Mouse (Mus musculus): ENCODE measurements around the gene Mgat5. TPM values are rescaled to one million over a fixed set of nuclear protein-coding genes. Genes with fewer than 3 reads are reported as not detected.

Gene Mgat5
- polyA plus RNA-seq, 1 experiment from 2014 or later: 4.6 TPM

DNA sequence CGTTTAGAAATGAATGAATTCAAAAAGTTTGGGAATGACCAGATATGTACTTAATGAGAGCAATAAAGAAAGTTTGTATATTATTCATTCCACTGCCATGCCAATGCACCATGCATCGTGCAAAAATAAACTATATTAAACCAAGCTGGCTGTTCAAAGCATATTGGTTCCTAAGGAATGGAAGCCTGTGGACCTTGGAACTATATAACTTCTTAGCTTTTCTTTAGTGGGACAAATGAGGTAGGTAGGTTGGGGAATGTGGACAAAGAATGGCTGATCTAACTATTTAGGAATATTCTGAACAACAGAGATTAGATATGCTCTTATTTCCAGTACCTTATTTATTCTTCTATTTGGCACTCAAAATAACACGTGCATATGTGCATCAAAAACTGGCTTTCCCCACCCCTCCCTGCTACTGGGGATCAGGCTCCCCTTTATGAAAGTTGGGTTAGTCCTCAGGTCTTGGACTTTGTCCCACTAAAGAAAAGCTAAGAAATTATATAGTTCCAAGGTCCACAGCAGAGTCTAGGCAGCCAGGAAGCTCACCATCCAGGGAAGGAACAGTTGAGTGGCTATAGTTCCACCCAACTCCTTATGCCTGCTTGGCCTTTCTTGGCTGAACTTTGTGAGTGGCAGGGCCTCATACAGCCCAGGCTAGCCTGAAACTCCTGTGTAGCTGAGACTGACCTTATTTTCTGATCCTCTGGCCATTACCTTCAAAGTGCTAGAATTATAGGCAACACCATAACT lies 70.9 kb downstream of the Mgat5 start:
- H3K9ac ChIP-seq (ENCODE audit: low read depth, low read length): no peak overlapping the region
- no peak for TF ChIP-seq CTCF (IDR thresholded peaks at IDR 0.05; ENCODE audit: low read depth)
- DNase-seq (ENCODE audit: low spot score): no peak
- no peak for ATAC-seq (replicated peaks; ENCODE audit: low FRiP score, low read depth)
- H3K27me3 ChIP-seq (ENCODE audit: insufficient read depth, low read length): no peaks in the 10 kb centered on the region
- WGBS: 98% methylated on average over 3 of the region's 3 CpGs
- H3K4me3 ChIP-seq (replicated peaks; ENCODE audit: low read depth, low read length): no peak overlapping the region
- H3K4me1 ChIP-seq (replicated peaks; ENCODE audit: insufficient read depth, low read length): no peaks in the 10 kb centered on the region
- no peak overlapping the region for H3K27ac ChIP-seq
- no peak overlapping the region for H3K4me2 ChIP-seq (ENCODE audit: low read length)
- no peaks in the 10 kb centered on the region for H3K36me3 ChIP-seq (ENCODE audit: insufficient read depth, low read length)
- H3K9me3 ChIP-seq (replicated peaks; ENCODE audit: low read length): no peaks in the 10 kb centered on the region

DNA sequence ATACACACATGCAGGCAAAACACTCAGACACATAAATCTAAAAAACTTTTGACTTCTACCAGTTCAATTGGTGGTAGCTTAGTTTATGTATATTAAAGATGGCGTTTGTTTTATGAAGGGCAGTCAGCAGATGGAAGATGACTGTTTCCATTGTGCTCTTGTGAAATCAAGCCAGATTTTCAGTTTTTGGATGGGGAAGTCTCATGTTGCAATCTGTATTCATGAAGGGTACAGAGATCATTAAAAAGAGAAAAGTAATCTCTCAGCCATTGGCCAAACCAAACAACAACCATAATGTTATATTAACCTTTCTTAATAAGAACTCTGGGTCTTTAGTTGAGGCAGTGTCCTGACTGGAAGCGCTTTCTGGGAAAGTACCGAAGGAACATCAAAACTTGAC lies 73.3 kb downstream of the Mgat5 start:
- Histone ChIP-seq H3K9me3 (replicated peaks; ENCODE audit: low read length) (no peaks in the 10 kb centered on the region), H3K9ac (ENCODE audit: low read depth, low read length) (no peak overlapping the region), H3K4me1 (replicated peaks; ENCODE audit: insufficient read depth, low read length) (no peaks in the 10 kb centered on the region), H3K36me3 (ENCODE audit: insufficient read depth, low read length) (no peaks in the 10 kb centered on the region), H3K4me2 (ENCODE audit: low read length) (no peak overlapping the region), H3K4me3 (replicated peaks; ENCODE audit: low read depth, low read length) (no peak overlapping the region), H3K27ac (no peak overlapping the region), H3K27me3 (ENCODE audit: insufficient read depth, low read length) (no peaks in the 10 kb centered on the region)
- no peak for TF ChIP-seq CTCF (IDR thresholded peaks at IDR 0.05; ENCODE audit: low read depth)
- DNase-seq (ENCODE audit: low spot score): no peak
- ATAC-seq (replicated peaks; ENCODE audit: low FRiP score, low read depth): no peak
- WGBS: 93% methylated on average over 3 of the region's 3 CpGs

GRCm38 (mm10) chr1:127280256-127280655 lies 75.4 kb downstream of the Mgat5 start:
- H3K36me3 ChIP-seq (ENCODE audit: insufficient read depth, low read length): no peaks in the 10 kb centered on the region
- H3K4me2 ChIP-seq (ENCODE audit: low read length): no peak overlapping the region
- no peak overlapping the region for H3K27ac ChIP-seq
- ATAC-seq (replicated peaks; ENCODE audit: low FRiP score, low read depth) (no peak), DNase-seq (ENCODE audit: low spot score) (no peak)
- H3K4me3 ChIP-seq (replicated peaks; ENCODE audit: low read depth, low read length): no peak overlapping the region
- no peaks in the 10 kb centered on the region for H3K27me3 ChIP-seq (ENCODE audit: insufficient read depth, low read length)
- H3K9me3 ChIP-seq (replicated peaks; ENCODE audit: low read length): no peaks in the 10 kb centered on the region
- no peaks in the 10 kb centered on the region for H3K4me1 ChIP-seq (replicated peaks; ENCODE audit: insufficient read depth, low read length)
- no peak overlapping the region for H3K9ac ChIP-seq (ENCODE audit: low read depth, low read length)
- WGBS: 97% methylated on average over 1 of the region's 1 CpGs
- peak; percentile 37 for TF ChIP-seq CTCF (IDR thresholded peaks at IDR 0.05; ENCODE audit: low read depth)

DNA sequence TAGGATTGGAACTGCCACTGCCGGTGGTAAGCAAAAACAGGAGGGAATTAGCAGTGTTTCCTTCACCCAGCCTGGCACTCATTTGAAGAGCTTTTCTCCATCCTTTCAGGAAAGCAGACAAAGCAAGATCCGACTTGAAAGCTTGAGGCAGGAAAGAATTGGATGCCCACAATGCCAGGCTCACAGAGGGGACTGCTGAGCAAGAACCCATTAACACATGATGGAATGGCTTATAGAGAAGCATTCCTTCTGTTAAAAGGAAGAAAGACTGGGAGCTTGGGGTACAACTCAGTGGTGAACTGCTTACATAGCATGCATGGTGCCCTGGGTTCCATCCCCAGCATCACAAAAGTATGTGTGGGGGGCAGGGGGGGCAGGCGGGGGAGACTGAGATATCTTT lies 80.2 kb downstream of the Mgat5 start:
- no peaks in the 10 kb centered on the region for H3K4me1 ChIP-seq (replicated peaks; ENCODE audit: insufficient read depth, low read length)
- ATAC-seq (replicated peaks; ENCODE audit: low FRiP score, low read depth): no peak
- WGBS: 78% methylated on average over 3 of the region's 3 CpGs

DNA sequence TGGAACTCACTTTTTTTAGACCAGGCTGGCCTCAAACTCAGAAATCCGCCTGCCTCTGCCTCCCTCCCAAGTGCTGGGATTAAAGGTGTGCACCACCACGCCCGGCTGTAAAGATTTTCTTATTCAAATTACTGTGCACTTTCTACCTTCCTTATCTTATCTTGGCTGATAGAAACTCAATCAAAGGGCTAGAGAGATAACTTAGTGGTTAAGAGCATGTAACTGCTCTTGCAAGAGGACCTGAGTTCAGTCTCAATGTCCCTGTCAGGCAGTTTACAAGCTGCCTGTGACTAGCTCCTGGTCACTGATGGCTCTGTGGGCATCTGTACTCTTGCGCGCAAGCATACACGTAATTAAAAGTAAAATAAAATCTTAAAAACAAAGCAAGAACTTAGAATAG lies 82.7 kb downstream of the Mgat5 start:
- no peaks in the 10 kb centered on the region; the same call in 1 of the 2 replicates for H3K4me1 ChIP-seq (replicated peaks; ENCODE audit: insufficient read depth, low read length)
- H3K36me3 ChIP-seq (ENCODE audit: insufficient read depth, low read length): no peaks in the 10 kb centered on the region
- TF ChIP-seq CTCF (IDR thresholded peaks at IDR 0.05; ENCODE audit: low read depth): no peak
- H3K27ac ChIP-seq: no peak overlapping the region
- no peaks in the 10 kb centered on the region for H3K27me3 ChIP-seq (ENCODE audit: insufficient read depth, low read length)
- DNase-seq (ENCODE audit: low spot score): no peak
- no peak overlapping the region for H3K4me3 ChIP-seq (replicated peaks; ENCODE audit: low read depth, low read length)
- H3K4me2 ChIP-seq (ENCODE audit: low read length): no peak overlapping the region
- no peak overlapping the region for H3K9ac ChIP-seq (ENCODE audit: low read depth, low read length)
- WGBS: 96% methylated on average over 6 of the region's 6 CpGs
- ATAC-seq (replicated peaks; ENCODE audit: low FRiP score, low read depth): no peak
- no peaks in the 10 kb centered on the region for H3K9me3 ChIP-seq (replicated peaks; ENCODE audit: low read length)

More for the DNA sequence above, 80.2 kb downstream of the Mgat5 start:
- Histone ChIP-seq H3K27ac (no peak overlapping the region), H3K4me2 (ENCODE audit: low read length) (no peak overlapping the region), H3K9me3 (replicated peaks; ENCODE audit: low read length) (no peaks in the 10 kb centered on the region), H3K4me3 (replicated peaks; ENCODE audit: low read depth, low read length) (no peak overlapping the region), H3K27me3 (ENCODE audit: insufficient read depth, low read length) (no peaks in the 10 kb centered on the region), H3K36me3 (ENCODE audit: insufficient read depth, low read length) (no peaks in the 10 kb centered on the region), H3K9ac (ENCODE audit: low read depth, low read length) (no peak overlapping the region)
- no peak for DNase-seq (ENCODE audit: low spot score)
- TF ChIP-seq CTCF (IDR thresholded peaks at IDR 0.05; ENCODE audit: low read depth): no peak

DNA sequence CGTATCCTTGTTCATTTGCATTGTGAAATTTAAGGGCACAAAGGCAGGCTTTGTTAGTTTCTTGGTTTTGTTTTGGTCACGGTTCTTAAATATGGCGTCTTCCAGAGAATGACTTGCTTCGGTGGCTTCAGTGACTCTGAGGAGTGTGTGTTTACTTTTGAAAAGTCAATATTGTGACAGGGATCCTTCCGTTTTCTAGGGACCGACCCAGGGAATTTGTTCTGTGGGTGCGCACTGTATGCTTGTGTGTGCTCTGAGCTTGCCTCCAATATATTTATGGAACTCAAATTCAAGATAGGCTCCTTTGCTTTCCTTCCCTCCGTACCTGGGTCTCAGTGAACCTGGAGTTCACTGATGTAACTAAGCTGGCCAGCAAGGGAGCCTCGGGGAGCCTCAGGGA lies 86.1 kb downstream of the Mgat5 start:
- Histone ChIP-seq H3K4me1 (replicated peaks; ENCODE audit: insufficient read depth, low read length) (peaks cover 4% of the 10 kb centered on the region), H3K27me3 (ENCODE audit: insufficient read depth, low read length) (no peaks in the 10 kb centered on the region), H3K9me3 (replicated peaks; ENCODE audit: low read length) (no peaks in the 10 kb centered on the region), H3K4me3 (replicated peaks; ENCODE audit: low read depth, low read length) (no peak overlapping the region), H3K36me3 (ENCODE audit: insufficient read depth, low read length) (no peaks in the 10 kb centered on the region), H3K9ac (ENCODE audit: low read depth, low read length) (no peak overlapping the region), H3K27ac (no peak overlapping the region), H3K4me2 (ENCODE audit: low read length) (no peak overlapping the region)
- no peak; the same call in 1 of the 2 replicates for ATAC-seq (replicated peaks; ENCODE audit: low FRiP score, low read depth)
- TF ChIP-seq CTCF (IDR thresholded peaks at IDR 0.05; ENCODE audit: low read depth): no peak
- DNase-seq (ENCODE audit: low spot score): no peak
- 42% methylated on average over 9 of the region's 9 CpGs for WGBS

- no peak for TF ChIP-seq CTCF (IDR thresholded peaks at IDR 0.05; ENCODE audit: low read depth)
- Histone ChIP-seq H3K36me3 (ENCODE audit: insufficient read depth, low read length) (no peaks in the 10 kb centered on the region), H3K9ac (ENCODE audit: low read depth, low read length) (no peak overlapping the region), H3K4me2 (ENCODE audit: low read length) (no peak overlapping the region), H3K27ac (no peak overlapping the region), H3K4me3 (replicated peaks; ENCODE audit: low read depth, low read length) (no peak overlapping the region), H3K27me3 (ENCODE audit: insufficient read depth, low read length) (no peaks in the 10 kb centered on the region), H3K9me3 (replicated peaks; ENCODE audit: low read length) (no peaks in the 10 kb centered on the region), H3K4me1 (replicated peaks; ENCODE audit: insufficient read depth, low read length) (peaks cover 4% of the 10 kb centered on the region)
- DNase-seq (ENCODE audit: low spot score) (no peak), ATAC-seq (replicated peaks; ENCODE audit: low FRiP score, low read depth) (no peak)
Observed at GRCm38 (mm10) chr1:127291721-127292120, 86.9 kb downstream of the Mgat5 start.
